Mouse (Mus musculus) C3H10T1/2 (cell line): Measurements from ENCODE around the gene Egln3. TPM values are rescaled to one million over a fixed set of nuclear protein-coding genes. Genes with fewer than 3 reads are reported as not detected.

Source experiments
- polyA plus RNA-seq, 2 experiments: library from polyadenylated mRNA; unstranded; fragments of >200 nt; fragmentation: generic; extraction: Trizol; gene quantifications; one replicate each; pipeline ENCODE4 v1.2.1; 2012; ENCODE audit warnings: missing spikeins in 2 of 2

Gene Egln3
- not detected for polyA plus RNA-seq

GRCm38 (mm10) chr12:54203656-54204045 is at the start of gene Egln3:
Gene Egln3, minus strand, starts transcription at chr12:54203860.

